Mouse (Mus musculus) adrenal gland, postnatal 14 days (tissue): Measurements from ENCODE around the gene Tsnax. TPM values are rescaled to one million over a fixed set of nuclear protein-coding genes. Genes with fewer than 3 reads are reported as not detected.

ENCODE experiments used
- DNase-seq: peaks from one replicate; pipeline ENCODE4 v3.0.0; 2021; ENCODE audit warnings: mixed read lengths
- microRNA-seq, 2 experiments: library from miRNA; unstranded; fragments of <30 nt; microRNA quantifications; one replicate each; pipeline ENCODE4 v1.2.0; 2021
- total RNA-seq: library from RNA; stranded (reverse); gene quantifications from 2 replicates; pipeline ENCODE4 v1.2.3, GENCODE M21; 2021

Tsnax gene
- total RNA-seq, 1 experiment from 2014 or later, result 74.1 TPM

DNA sequence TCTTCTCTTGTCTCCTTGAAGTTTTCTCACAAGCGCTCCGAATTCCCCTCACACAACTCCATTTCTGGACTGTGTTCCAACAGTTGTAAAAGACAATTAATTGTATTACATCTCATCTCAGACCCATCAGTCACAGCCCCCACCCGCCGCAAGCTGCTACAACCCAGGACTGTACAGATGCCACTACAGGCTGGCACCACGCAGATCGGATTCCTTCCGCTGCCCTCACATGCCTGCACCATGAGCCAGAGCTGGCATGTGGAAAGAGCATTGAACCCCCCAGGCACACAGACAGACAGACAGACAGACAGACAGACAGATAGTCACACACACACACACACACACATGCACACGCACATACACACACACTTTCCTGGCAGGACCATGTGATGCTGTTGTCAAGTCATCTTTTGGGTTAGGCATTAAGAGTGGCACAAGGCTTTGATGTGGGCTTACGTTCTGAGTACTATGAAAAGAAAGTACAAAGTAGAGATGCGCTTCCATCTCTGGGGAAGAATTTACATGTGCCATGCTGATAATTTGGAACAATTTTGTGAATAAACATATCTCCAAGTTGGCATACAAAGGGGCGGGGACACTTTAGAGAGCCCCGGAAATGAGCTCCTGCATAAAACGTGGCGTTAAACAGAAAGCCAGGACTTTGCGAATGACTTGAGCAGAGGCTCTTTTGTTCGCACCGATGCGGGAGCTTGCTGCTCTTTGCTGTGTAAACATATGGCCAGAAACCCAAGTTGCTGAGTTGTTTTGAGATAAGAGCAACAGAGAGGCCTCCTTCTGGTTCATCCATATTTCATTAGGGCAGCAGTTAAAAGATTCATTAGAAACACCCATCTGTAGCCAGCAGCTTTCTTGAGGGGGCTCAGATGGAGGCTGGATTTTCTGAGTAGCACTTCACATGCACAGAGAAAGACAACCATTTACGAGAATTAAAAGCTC is 67.9 kb downstream of the Tsnax start:
- no peak for DNase-seq

DNA sequence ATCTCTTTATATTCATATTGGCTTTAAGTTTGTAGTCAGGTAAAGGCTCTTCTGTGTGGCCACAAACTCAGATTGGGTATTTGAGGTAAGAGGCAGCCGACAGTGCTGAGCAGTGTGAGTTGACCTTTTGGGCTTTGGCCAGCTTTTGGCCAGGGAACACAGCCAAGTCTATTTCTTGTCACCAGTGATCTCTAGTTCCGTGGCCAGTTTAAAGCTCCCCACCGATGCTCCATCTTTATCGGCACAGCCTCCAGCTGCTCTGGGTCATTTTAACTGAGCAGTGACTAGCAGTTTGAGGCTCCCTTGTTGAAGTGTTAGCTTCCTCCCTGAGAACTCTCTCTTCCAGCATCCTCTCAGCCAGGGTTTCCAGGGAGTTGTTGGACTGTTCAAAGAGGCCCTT is 70.9 kb downstream of the Tsnax start:
- DNase-seq, result peak; percentile 79

Small RNA genes within 50 kb of the gene (microRNA-seq; reads per million reads assigned to microRNA genes)
- gene Gm22197, result 0 reads per million in 2 experiments

Other genes with a start within 250 kb of the Tsnax start
- gene Trim67, start 219.9 kb upstream of the Tsnax start, total RNA-seq, result 4.7 and 5.4 TPM in 2 replicates
- 120 and 127 TPM in 2 replicates for gene Gnpat, start 150.0 kb upstream of the Tsnax start, total RNA-seq
- 27.0 and 29.8 TPM in 2 replicates for gene 2810004N23Rik, start 149.9 kb upstream of the Tsnax start, total RNA-seq
- 21.5 and 23.8 TPM in 2 replicates for gene Exoc8, start 115.3 kb upstream of the Tsnax start, total RNA-seq
- 20.1 and 21.3 TPM in 2 replicates for gene Sprtn, start 115.1 kb upstream of the Tsnax start, total RNA-seq
- gene Egln1, start 63.7 kb upstream of the Tsnax start, total RNA-seq, result 63.4 and 77.1 TPM in 2 replicates
- 3.4 and 3.8 TPM in 2 replicates for gene Disc1, start 41.2 kb downstream of the Tsnax start, total RNA-seq